Mouse (Mus musculus) thymus, adult 2 months (tissue): Measurements from ENCODE around the gene Socs2. TPM values are rescaled to one million over a fixed set of nuclear protein-coding genes. Genes with fewer than 3 reads are reported as not detected.
A peak's percentile ranks its signal among the peaks of the same experiment; 100 is the strongest.

Experiments
- DNase-seq: peaks from one replicate; pipeline ENCODE4 v3.0.0; 2021
- H3K27ac ChIP-seq: fragments of 200-500 bp; 2 replicates; pipeline ENCODE4 v1.5.1; 2012; ENCODE audit warnings: low read length, control low read depth; ENCODE audit not compliant: control insufficient read depth, insufficient read depth
- H3K27me3 ChIP-seq: fragments of 200-500 bp; 2 replicates; pipeline ENCODE4 v1.6.1; 2012; ENCODE audit warnings: mild to moderate bottlenecking, low read length, moderate library complexity, mixed read lengths; ENCODE audit not compliant: control insufficient read depth, insufficient read depth
- H3K36me3 ChIP-seq: fragments of 200-500 bp; 2 replicates; pipeline ENCODE4 v1.6.1; 2012; ENCODE audit warnings: mild to moderate bottlenecking, low read length, moderate library complexity; ENCODE audit not compliant: control insufficient read depth, insufficient read depth
- H3K4me1 ChIP-seq: fragments of 200-500 bp; replicated peaks from 2 replicates; pipeline ENCODE4 v1.6.1; 2012; ENCODE audit warnings: low read length; ENCODE audit not compliant: control insufficient read depth, insufficient read depth
- H3K4me3 ChIP-seq: fragments of 200-500 bp; 2 replicates; pipeline ENCODE4 v1.5.1; 2012; ENCODE audit warnings: mild to moderate bottlenecking, low read length, control low read depth, moderate library complexity; ENCODE audit not compliant: control insufficient read depth, insufficient read depth
- CTCF ChIP-seq: fragments of 200-500 bp; IDR thresholded peaks from 2 replicates; pipeline ENCODE4 v1.5.1; 2012; ENCODE audit warnings: mild to moderate bottlenecking, control low read depth, low read length, moderate library complexity, borderline replicate concordance; ENCODE audit not compliant: control insufficient read depth, poor library complexity, insufficient read depth; ENCODE audit errors: extremely low read depth
- POLR2A ChIP-seq: fragments of 200-500 bp; IDR thresholded peaks from 2 replicates; pipeline ENCODE4 v1.6.1; 2012; ENCODE audit warnings: mild to moderate bottlenecking, low read length, control low read depth, moderate library complexity; ENCODE audit not compliant: control insufficient read depth, poor library complexity, insufficient read depth; ENCODE audit errors: extremely low read depth
- WGBS: fragments of 180-500 bp; shearing (Covaris S2); methylation state at CpG from one replicate; pipeline ENCODE4 v1.1.7; 2018; 5-methylcytosine and 5-hydroxymethylcytosine counted together
- polyA plus RNA-seq: library from polyadenylated mRNA; depleted of rRNA; stranded (reverse); fragments of >200 nt; gene quantifications from 2 replicates; pipeline ENCODE4 v1.2.3, GENCODE M21; 2012; rRNA removed

Gene Socs2
- 18.4 and 19.4 TPM in 2 replicates for polyA plus RNA-seq

GRCm38 (mm10) chr10:95416685-95417495, at the start of gene Socs2:
TSS of gene Socs2 (minus strand) at chr10:95417180.
- Histone ChIP-seq H3K27ac (no peak within 1 kb of the TSS), H3K27me3 (peaks cover 23% of the 10 kb centered on the region), H3K4me3 (peak within 1 kb of the TSS; percentile 48), H3K4me1 (peaks cover 28% of the 10 kb centered on the region), H3K36me3 (no peaks in the 10 kb centered on the region)
- DNase-seq: peak; percentile 42
- TF ChIP-seq POLR2A (no peak), CTCF (no peak)
- WGBS: under 1% methylated on average over 66 of the region's 66 CpGs

- Histone ChIP-seq H3K36me3 (no peaks in the 10 kb centered on the region), H3K27ac (no peak overlapping the region), H3K4me3 (no peak overlapping the region), H3K4me1 (no peaks in the 10 kb centered on the region; the same call in 1 of the 2 replicates), H3K27me3 (no peaks in the 10 kb centered on the region)
- no peak for TF ChIP-seq CTCF
- TF ChIP-seq POLR2A: no peak
- no peak for DNase-seq
- 87% methylated on average over 4 of the region's 4 CpGs for WGBS
Observed at GRCm38 (mm10) chr10:95465485-95465896, 48.5 kb upstream of the Socs2 start.

DNA sequence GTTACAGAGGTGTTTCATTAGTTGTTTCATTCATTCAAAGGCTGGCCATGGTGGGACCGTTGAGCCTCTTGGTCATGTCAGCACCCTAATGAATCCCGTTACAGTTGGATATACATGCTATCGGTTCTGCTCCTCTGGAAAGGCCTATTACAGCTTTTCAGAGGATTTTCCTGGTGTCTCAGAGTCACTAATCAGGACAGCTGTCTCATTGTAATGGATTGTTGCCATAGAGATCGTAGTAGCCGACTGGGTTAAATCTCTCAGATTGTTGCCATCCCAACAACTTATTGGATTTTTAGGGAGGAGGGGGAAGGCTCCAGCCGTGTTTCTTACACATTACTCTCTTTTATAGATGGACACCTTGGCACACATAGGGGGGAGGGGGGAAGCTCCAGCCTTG, 47.5 kb upstream of the Socs2 start:
- DNase-seq: no peak
- Histone ChIP-seq H3K4me3 (no peak overlapping the region), H3K27ac (no peak overlapping the region), H3K4me1 (no peaks in the 10 kb centered on the region; the same call in 1 of the 2 replicates), H3K36me3 (no peaks in the 10 kb centered on the region), H3K27me3 (no peaks in the 10 kb centered on the region)
- 96% methylated on average over 6 of the region's 6 CpGs for WGBS
- no peak for TF ChIP-seq CTCF
- TF ChIP-seq POLR2A: no peak

- Histone ChIP-seq H3K27me3 (no peaks in the 10 kb centered on the region), H3K4me3 (no peak overlapping the region), H3K4me1 (no peaks in the 10 kb centered on the region; the same call in 1 of the 2 replicates), H3K36me3 (no peaks in the 10 kb centered on the region), H3K27ac (no peak overlapping the region)
- no peak for DNase-seq
- WGBS: 97% methylated on average over 1 of the region's 1 CpGs
- no peak for TF ChIP-seq CTCF
- TF ChIP-seq POLR2A: no peak
Observed at GRCm38 (mm10) chr10:95462231-95462630, 45.3 kb upstream of the Socs2 start.

GRCm38 (mm10) chr10:95461053-95461553, 44.1 kb upstream of the Socs2 start:
- Histone ChIP-seq H3K4me3 (no peak overlapping the region), H3K4me1 (no peaks in the 10 kb centered on the region), H3K27me3 (no peaks in the 10 kb centered on the region), H3K27ac (no peak overlapping the region), H3K36me3 (no peaks in the 10 kb centered on the region)
- DNase-seq: no peak
- no peak for TF ChIP-seq POLR2A
- TF ChIP-seq CTCF: no peak
- 94% methylated on average over 4 of the region's 4 CpGs for WGBS

DNA sequence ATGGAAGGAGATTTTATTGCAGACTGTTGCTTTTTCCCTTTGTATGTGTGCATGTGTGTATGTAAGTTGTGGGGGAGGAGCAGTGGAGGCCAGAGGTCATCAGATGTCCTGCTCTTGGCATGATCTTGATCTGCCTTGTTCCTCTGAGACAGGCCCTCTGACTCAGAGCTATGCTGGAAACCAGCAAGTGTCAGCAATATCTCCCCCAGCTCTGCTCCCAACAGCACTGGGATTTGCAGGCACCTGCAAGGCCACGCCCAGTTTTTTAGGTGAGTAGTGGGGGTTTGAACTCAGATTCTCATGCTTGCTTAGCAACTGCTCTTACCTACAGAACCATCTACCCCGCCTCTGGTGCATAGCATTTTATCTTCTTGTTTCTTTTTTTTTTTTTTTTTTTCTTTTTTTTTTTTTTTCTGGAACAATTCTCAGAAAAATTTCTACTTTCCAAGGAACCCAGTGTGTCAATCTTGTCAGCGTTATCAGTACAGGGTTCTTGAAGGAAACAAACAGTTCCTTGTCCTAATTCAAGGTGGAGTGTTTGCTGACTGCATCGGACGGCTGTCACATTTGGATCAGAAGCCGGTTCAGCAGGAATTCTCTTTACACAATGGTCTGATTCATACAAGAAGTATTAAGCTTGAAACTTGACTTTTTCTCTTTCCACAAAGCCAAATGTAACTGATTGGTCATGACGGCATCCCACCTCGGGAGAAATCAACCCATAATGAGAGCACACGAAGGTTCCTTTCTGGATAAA, 41.2 kb upstream of the Socs2 start:
- Histone ChIP-seq H3K36me3 (no peaks in the 10 kb centered on the region), H3K4me1 (no peaks in the 10 kb centered on the region), H3K4me3 (no peak overlapping the region), H3K27ac (no peak overlapping the region), H3K27me3 (no peaks in the 10 kb centered on the region)
- 85% methylated on average over 9 of the region's 9 CpGs for WGBS
- TF ChIP-seq CTCF (no peak), POLR2A (no peak)
- DNase-seq: no peak
